Mouse (Mus musculus) G1E (cell line): ENCODE data around the gene Obsl1.

ENCODE experiments used
- CTCF ChIP-seq: IDR thresholded peaks from 2 replicates; pipeline ENCODE4 v1.5.1; 2012; ENCODE audit warnings: low read depth, low read length, inconsistent platforms, mixed read lengths
- GATA1 ChIP-seq: IDR thresholded peaks from 2 replicates; pipeline ENCODE4 v1.6.1; 2012; ENCODE audit warnings: borderline replicate concordance, low read length, inconsistent platforms, mixed read lengths
- GATA2 ChIP-seq: IDR thresholded peaks from 2 replicates; pipeline ENCODE4 v1.6.1; 2012; ENCODE audit warnings: low read depth, low read length, inconsistent platforms, borderline replicate concordance
- POLR2AphosphoS5 ChIP-seq: IDR thresholded peaks from 2 replicates; pipeline ENCODE4 v1.6.1; 2012; ENCODE audit warnings: low read depth, low read length, inconsistent platforms; ENCODE audit not compliant: insufficient replicate concordance
- TAL1 ChIP-seq: conservative IDR thresholded peaks from 2 replicates; pipeline ENCODE4 v1.6.1; 2012; ENCODE audit warnings: low read depth, low read length, inconsistent platforms, mixed read lengths

DNA sequence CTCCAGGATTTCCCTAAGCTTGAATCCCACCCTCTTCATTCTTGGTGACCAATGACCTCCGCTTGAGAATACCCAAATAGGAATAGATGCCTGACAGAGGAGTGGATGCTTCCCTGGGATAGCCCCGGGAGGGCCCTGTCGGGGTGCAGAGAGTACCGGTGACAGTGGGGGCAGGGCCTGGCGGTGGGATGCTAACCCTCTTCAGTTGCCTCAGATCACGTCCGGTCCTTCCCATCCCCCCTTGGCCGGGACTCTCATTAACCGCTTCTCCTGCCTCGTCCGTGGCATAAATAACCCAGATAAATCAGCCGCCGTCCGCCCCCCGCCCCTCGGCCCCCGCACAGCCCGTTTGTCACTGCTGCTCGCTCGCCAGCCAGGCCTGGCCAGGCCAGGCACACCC lies 59.6 kb downstream of the Obsl1 start:
- TF ChIP-seq TAL1: no peak
- TF ChIP-seq CTCF: no peak
- TF ChIP-seq GATA1: no peak
- TF ChIP-seq GATA2: no peak
- no peak for TF ChIP-seq POLR2AphosphoS5
